Mouse (Mus musculus): ENCODE results near the gene Myadm.
"Not testable (repeated sequence)": the region's sequence is repeated elsewhere in the genome, so short reads cannot be mapped to it uniquely, and the experiment has no call there.

The Myadm gene

DNA sequence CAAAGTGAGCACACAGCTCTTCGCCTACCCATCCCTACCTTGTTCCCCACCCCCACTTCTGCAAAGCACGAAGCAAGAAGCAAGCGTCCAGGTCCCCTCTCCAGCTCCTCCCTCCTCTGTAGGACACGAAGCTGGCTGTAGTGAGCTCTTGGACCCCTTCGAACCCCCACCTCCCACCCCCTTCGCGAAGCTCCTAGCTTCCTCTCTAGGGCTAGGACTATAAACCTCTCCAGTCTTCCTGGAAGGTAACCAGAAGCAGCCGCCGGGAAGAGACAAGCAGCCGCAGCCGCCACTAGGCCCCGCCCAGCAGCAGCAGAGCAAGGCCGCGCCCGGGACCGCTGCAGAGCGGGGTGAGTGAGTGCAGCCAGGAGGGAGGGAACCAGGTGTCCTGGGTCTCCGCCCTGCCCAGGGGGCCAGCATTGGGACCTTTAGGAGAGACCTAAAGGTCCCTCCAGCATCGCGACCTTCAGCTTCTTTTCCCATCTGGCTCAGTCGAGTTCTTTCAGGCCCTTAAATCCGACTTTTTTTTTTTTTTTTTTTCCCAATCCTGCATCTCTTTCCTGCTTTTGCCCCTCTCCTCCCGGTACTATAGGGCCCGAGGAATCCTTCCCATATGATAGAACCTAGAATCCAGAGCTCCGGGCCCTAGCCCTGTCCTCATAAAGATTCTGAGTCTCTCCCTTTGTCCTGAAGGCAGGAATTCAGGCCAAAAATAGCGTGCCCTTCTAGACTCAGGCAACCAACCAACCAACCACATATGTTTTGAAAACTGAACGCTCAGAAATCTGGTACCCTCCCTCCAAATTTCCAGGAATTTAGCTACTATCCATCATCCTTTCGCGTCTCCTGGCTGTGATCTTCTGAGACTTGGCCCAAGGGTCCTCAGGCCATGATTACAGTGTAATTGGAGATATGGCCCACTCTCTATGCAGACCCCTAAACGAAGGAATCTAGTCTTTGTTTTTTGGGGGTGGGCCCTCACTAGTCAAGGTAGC is at the start of gene Myadm, which contains the start of gene Prkcg:
TSS of gene Myadm (plus strand) at position 105 of the 995 bp plus-strand sequence.
TSS of gene Prkcg (plus strand) at position 204 of the 995 bp plus-strand sequence.
- peak; percentile 73 to 87 for DNase-seq (ENCODE audit: low spot score in 2 of 2)

DNA sequence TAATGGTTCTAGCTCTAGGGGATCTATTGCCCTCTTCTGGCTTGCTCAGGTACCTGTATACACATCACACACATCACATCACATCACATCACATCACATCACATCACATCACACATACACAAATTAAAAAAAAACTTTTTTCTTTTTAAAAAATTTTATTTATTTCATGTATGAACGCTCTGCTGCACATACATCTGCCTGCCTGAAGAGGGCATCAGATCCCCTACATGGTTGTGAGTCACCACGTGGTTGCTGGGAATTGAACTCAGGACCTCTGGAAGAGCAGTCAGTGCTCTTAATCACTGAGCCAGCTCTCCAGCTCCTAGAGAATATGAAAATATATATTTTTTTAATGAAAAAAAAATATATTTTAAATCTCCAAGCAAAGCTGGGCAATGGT is 49.7 kb upstream of the Myadm start:
- DNase-seq (ENCODE audit: low spot score in 2 of 2), result no peak

DNA sequence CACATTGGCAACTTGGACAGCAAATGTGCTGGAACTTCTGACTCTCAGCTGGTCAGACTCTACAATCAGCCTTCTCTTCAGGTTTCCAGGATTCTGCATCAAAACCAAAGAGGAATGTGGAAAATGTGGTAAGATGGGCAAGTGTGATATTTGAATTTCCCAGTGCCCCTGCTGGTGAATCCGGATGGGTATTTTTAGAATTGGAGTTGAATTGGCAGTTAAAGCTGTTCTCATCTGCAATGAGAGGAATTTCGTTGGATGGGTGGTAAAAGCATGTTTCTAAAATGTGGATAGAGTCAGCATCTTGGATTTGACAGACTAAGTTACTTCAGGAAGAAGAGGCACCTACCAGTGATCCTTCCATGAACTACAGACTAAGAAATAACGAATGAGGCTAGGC is 28.2 kb upstream of the Myadm start:
- no peak for DNase-seq (ENCODE audit: low spot score in 2 of 2)

DNA sequence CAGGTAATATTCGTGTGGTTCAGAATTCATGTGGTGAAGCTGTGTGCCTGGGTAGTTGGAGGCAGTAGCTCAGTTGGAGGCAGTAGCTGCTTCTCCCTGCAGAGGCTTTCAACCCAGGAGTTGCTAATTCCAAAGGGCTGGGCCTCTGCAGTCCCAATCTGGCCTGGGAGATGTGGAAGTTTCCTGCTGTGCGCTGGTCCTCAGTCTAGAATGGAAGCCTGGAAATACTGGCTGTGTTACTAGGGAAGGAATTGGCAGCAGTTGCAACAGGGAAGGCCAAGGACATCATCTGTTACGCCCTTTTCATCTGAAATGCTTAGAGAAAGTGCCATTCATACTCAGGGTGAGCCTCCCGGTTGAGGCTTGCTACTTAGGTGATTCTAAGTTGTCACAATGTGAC is 27.4 kb upstream of the Myadm start:
- DNase-seq (ENCODE audit: low spot score in 2 of 2), result no peak

DNA sequence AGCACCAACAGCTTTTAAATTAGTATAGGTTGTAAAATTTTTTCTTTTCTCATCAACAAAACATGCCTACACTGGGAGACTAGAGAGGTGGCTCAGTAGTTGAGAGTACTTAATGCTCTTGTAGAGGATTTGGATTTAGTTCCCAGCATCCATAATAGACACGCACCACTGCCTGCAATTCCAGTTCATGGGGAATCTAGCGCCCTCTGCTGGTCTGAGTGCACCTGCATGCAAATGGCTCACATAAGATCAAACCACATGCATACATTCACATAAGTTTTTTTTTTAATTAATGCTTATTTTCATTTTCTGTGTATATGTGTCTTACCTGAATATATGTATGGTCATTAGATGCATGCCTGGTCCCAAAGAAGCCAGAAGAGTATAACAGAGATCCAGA is 26.1 kb upstream of the Myadm start:
- no peak for DNase-seq (ENCODE audit: low spot score in 2 of 2)

DNA sequence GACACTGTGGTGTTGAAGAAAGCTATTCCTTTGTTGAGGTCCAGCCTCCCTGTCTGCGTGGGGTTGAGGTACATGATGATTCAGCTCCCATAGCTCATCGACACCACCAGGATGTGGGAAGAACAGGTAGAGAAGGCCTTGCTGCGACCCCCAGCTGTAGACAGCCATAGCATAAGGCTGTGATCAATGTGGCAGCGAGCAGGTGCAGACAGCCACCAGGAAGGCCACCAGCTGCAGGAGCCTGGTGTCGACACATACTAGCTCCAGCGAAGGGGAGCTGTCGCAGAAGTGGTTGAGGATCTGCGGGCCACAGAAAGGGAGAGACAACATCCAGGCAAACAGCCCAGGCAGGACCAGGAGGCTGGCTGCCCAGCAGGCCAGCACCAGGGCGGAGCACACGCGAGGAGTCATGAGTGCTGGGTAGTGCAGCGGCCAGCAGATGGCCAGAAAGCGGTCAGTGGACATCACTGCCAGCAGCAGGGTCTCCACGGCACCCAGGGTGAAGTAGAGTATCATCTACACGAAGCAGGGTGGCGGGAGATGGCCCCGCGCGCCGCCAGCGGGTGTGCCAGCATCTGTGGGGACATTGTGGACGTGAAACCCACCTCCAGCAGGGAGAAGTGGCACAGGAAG is 24.4 kb upstream of the Myadm start:
- DNase-seq (ENCODE audit: low spot score in 2 of 2), result no peak

DNA sequence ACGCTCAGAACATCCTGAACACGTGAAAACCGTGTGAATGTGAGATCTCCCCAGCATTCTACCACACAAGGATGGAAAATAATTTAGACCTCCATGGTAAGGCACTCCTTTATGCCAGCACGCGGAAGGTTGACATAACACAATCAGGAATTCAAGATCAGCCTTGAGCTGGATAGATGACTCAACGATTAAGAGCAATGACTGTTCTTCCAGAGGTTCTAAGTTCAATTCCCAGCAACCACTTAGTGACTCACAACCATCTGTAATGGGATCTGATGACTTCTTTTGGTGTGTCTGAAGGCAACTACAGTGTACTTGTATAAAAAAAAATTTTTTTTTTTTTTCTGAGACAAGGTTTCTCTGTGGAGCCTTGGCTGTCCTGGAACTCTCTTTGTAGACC is 23.6 kb upstream of the Myadm start:
- DNase-seq (ENCODE audit: low spot score in 2 of 2), result no peak

DNA sequence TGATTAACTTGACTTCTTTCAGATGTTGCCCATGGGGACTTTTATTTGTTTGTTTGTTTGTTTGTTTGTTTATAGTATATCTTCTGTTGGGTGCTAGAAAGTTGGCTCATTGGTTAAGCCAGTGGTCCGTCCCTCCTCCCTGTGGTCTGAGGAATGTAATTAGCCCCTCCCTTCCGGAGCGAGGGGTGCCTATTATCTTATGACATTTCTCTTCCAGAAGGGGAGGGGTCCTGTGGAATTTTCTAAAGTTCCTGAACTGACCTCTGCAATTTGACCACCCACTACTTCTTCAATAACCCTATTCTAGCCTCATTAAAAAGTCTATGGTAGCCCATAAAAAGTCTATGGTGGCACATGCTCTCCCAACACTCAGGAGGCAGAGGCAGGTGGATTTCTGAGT is 21.6 kb upstream of the Myadm start:
- no peak for DNase-seq (ENCODE audit: low spot score in 2 of 2)

DNA sequence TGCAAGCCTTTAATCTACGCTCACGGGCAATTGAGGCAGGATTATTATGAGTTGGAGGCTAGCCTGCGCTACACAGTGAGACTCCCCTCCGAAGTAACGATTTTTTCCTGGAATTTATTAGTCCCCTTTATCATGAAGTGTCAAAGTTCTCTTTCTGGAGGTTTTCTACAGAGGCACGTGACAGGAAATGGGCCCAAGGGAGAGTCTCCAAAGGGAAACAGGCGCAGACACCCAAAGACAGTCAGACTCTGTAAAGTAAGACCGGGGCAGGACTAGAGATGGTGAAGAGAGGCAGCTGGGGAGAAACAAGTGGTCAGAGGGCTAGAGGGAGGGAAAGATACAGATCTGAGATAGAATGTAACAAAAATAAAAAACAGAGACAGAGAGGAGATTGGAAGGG is 21.0 kb upstream of the Myadm start:
- DNase-seq (ENCODE audit: low spot score in 2 of 2), result no peak

DNA sequence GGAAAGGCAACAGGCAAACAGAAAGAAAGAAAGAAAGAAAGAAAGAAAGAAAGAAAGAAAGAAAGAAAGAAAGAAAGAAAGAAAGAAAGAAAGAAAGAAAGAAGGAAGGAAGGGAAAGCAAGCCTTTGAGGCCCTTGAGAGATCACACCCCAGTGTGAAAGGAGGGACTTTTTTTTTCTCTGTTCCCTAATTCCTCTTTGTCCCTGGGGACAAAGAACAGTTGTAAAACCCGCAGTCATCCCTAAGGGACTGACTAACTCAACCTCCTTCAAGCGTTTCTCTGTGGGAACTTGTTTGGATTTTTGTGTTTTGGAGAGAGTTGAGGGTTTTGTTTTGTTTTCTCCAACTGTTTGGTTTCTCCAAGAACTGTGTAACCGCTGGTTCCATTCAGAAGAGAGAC is 20.6 kb upstream of the Myadm start:
- DNase-seq (ENCODE audit: low spot score in 2 of 2), result no peak

DNA sequence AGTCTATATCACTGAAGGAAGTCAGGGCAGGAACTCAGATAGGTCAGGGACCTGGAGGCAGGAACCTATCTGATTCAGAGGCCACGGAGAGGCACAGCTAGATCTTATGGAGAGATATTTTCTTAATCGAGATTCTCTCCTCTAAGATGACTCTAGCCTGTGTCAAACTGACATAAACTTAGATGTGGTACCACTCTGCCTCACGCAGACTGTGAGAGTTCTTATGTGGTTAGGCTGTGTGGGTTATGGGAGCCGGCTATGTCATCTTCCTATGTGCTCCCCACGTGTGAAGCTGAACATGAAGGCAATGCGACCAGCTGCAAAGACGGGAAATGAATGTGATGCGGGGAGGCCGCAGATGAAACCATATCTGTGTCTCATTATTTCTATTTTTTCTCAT is 16.7 kb upstream of the Myadm start:
- DNase-seq (ENCODE audit: low spot score in 2 of 2), result no peak

DNA sequence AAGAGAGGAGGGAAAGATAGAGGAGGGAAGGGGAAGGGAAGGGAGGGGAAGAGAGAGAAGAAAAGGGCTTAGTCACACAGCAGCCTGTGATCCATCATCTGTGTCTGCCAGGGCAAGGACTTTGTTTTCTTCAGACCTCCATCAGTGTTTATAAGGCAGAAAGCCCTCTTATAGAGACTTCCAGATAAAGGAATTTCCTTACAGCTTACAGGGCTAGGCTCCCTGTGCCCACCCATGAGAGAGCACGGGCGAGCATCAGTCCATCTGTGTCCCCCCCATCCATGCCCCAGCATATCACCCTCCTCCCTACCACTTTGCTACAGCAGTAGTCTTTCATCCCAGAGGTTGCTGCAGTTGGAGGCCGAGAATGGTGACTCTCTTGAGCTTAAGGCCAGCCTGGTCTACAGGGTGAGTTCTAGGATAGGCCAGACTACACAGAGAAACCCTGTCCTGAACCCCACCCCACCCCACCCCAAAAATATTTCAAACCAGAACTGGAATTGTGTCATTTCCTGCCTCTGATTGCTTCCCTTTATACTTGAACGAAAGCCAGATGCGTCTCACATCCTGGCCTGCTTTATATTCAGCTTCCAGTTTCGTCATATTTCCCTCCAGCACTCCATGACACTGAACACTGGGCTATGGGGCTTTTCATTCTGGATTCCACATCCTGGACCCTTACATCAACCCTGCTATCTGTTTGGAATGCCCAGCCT is 13.3 kb upstream of the Myadm start:
- no peak for DNase-seq (ENCODE audit: low spot score in 2 of 2)

DNA sequence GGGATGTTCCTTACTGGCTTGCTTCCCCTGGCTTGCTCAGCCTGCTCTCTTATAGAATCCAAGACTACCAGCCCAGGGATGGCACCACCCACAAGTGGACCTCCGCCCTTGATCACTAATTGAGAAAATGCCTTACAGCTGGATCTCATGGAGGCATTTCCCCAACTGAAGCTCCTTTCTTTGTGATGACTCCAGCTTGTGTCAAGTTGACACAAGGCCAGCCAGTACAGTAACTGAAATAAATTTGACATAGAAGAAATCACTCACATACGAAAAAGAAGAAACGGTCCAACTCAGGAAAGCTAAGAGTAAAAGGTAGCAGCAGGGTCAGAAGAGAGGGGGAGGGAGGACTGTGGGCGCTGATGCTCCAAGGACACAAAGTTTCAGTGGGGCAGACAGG is 12.1 kb upstream of the Myadm start:
- DNase-seq (ENCODE audit: low spot score in 2 of 2), result not testable (repeated sequence)

DNA sequence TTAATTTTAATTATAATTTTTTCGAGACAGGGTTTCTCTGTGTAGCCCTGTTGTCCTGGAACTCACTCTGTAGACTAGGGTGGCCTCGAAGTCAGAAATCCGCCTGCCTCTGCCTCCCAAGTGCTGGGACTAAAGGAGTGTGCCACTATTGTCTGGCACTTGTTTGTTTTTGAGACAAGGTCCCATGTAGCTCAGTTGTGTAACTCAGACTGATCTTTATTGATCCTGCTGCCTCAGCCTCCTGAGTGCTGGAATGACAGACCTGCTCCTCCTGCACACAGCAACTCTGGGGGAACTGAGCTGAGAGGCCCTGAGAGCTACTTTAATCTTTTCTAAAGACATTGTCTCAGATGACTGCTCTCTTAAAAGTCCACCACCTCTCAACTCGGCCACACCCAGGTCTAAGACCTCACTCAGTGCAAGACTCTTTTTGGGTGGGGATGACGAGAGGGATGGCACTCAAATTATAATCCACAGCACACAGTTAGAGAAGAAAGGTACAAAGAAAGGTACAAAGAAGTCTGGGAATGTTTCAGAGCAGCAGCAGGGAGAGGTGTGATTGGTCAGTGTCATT is 8.7 kb upstream of the Myadm start:
- no peak for DNase-seq (ENCODE audit: low spot score in 2 of 2)

DNA sequence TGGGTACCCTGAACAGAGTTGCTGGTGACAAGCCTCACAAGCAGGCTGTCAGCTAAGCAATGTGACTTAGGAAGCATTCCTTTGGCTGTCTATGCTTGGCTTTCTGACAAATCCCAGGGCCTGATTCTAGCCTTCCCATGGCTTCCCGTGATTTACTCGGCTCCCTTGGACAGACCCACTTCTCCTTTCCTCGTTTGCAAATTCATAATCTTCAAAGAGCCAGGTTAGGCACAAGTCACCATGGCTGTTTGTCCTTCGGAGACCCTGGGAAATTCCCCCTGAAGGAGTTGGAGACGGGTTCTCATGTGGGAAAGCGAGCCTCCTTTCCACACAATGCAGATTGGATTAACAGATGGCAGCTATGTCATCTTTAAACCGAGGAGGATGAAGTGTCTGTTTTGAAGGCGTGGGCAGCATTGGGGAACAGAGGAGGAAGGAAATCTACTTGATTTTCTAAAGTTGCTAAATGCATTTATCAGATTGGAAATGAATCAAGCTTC is 8.2 kb upstream of the Myadm start:
- DNase-seq (ENCODE audit: low spot score in 2 of 2), result no peak

DNA sequence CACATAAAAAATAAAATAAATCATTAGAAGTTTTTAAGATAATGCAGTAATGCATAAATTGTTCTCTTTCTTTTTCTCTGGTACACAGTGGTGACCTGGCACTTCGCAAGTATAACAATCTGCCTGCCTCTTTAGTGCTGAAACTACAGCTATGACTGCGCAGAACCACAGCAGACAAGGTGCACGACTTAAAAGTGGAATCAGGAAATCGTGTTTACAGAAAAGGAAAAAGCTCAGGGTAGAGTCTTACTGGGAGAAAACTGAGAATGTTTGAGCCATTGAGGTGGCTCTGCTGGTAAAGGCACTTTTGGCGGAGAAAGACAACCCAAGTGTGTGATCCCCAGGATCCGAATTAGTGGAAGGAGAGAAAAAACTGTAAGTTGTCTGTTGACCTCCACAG is 7.1 kb upstream of the Myadm start:
- no peak for DNase-seq (ENCODE audit: low spot score in 2 of 2)

DNA sequence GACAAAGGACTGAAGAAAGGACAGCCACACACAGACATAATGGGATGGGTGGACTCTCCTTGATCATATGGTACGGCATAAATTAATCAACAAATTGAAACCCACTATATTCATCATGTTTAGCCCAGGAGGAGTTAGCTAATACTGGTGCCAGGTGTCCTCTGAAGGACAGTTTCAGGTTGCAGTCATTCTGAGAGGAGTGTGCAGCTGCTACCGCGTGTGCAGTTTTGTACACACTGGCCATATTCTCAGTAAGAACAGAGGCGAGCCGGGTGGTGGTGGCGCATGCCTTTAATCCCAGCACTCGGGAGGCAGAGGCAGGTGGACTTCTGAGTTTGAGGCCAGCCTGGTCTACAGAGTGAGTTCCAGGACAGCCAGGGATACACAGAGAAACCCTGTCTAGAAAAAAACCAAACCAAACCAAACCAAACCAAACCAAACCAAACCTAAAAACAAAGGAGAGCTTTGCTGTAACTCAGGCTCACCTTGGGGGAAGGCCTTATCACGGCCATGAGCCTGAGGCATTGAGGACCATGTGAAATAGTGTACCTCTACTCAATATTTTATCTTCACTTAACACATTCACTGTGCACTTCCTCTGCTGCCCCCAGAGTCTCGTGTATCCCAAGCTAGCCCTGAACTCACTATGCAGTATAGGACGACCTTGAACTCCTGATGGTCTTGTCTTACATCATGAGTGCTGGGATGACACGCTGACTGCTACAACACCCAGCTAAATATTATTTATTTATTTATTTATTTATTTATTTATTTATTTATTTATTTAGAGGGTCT is 5.6 kb upstream of the Myadm start:
- no peak for DNase-seq (ENCODE audit: low spot score in 2 of 2)

DNA sequence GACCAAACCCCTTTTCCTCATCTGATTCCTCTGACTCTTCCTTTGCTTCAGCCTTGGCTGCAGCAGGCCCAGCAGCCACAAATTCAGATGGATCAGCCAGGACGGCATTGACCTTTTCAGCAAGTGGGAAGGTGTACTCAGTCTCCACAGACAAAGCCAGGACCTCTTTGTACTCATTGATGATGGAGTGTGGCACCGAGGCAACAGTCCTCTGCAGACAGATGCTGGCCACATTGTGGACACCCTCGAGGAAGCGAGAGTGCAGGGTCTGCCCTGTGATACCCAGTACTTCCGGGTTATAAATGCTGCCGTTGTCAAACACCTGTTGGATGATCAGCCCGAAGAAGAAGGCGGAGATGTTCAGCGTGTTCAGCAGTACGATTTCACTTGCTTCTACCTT is 4.3 kb upstream of the Myadm start:
- no peak for DNase-seq (ENCODE audit: low spot score in 2 of 2)

DNA sequence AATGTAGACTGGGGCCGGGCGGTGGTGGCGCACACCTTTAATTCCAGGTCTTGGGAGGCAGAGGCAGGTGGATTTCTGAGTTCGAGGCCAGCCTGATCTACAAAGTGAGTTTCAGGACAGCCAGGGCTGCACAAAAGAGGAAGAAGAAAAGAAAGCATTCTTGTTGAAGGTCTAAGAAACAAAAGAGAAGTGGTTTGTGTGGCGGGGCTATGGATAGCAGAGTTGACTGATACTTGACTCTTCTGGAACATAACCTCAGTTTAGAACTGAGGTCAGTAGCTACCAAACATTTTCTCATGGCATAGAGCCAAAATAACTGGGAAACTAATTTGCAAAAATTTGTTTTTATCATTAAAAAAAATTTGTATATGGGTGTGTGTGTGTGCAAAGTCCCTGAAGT is 2.8 kb upstream of the Myadm start:
- DNase-seq (ENCODE audit: low spot score in 2 of 2), result no peak

DNA sequence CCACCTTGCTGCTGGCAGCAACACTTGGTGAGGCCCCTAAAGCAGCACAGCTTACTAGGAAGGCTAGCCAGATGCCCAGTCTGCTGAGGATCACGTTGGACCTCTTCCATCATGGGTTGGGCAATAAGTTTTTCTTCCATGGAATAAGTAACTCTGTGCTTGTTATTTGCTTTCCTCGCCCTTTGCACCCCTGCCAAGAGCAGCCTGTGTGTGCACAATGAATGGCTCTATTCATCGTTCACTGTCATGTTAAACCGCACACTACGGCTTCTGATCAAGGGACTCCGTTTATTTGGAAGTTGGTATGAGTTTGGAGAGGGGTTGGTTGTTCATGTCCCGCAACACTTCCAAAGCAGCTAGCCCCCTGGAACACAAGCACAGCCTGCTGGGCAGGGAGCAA is 1.7 kb upstream of the Myadm start:
- DNase-seq (ENCODE audit: low spot score in 2 of 2), result no peak
